Mouse (Mus musculus): ENCODE data around the gene Dna2. TPM values are rescaled to one million over a fixed set of nuclear protein-coding genes. Genes with fewer than 3 reads are reported as not detected.

The Dna2 gene
- 9.6 and 11.5 TPM in 2 replicates for polyA plus RNA-seq (2015; fragmentation: Nextera tagmentation; extraction: Ambion mirVana)

- no peaks in the 10 kb centered on the region for H3K27me3 ChIP-seq (replicated peaks; ENCODE audit: control insufficient read depth, insufficient read depth, low read length)
- under 1% methylated on average over 66 of the region's 68 CpGs for WGBS
- TF ChIP-seq CTCF (IDR thresholded peaks at IDR 0.05; ENCODE audit: low read depth): peak; percentile 59
- H3K9ac ChIP-seq (ENCODE audit: low read depth, low read length): peak within 1 kb of the TSS; percentile 81
- H3K9me3 ChIP-seq (ENCODE audit: control insufficient read depth): no peaks in the 10 kb centered on the region
- H3K4me1 ChIP-seq (replicated peaks; ENCODE audit: control insufficient read depth, insufficient read depth, low read length): no peaks in the 10 kb centered on the region
- H3K4me2 ChIP-seq (replicated peaks; ENCODE audit: low read depth): peak within 1 kb of the TSS; percentile 89
- ATAC-seq: peak; percentile 85
- H3K4me3 ChIP-seq (ENCODE audit: low read depth, low read length): peak within 1 kb of the TSS; percentile 78
- H3K27ac ChIP-seq (ENCODE audit: low read depth, low read length): peak within 1 kb of the TSS; percentile 81
- peaks cover 28% of the 10 kb centered on the region for H3K36me3 ChIP-seq (ENCODE audit: control insufficient read depth, insufficient read depth)
These were observed at the start of gene Dna2 for GRCm38 (mm10) chr10:62946738-62947471. TSS of gene Dna2 (plus strand) at chr10:62947026.

DNA sequence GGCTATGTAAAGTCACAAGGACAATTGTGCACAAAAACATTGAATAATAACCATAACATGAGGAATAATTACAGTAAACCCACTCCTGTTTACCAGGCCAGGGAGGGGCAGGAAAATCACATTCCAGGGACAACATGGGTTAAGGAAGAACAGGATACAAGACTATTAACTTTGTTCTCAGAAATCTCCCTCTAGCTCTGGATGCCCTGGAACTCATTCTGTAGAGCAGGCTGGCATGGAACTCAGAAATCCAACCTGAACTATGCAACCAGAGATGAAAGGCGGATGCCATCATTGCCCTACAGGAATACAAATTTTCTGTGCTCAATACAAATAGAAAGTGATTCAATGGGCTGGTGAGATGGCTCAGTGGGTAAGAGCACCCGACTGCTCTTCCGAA, 49.4 kb upstream of the Dna2 start:
- H3K4me1 ChIP-seq (replicated peaks; ENCODE audit: control insufficient read depth, insufficient read depth, low read length): no peaks in the 10 kb centered on the region
- no peaks in the 10 kb centered on the region for H3K9me3 ChIP-seq (ENCODE audit: control insufficient read depth)
- no peak overlapping the region for H3K9ac ChIP-seq (ENCODE audit: low read depth, low read length)
- no peaks in the 10 kb centered on the region for H3K36me3 ChIP-seq (ENCODE audit: control insufficient read depth, insufficient read depth)
- H3K27me3 ChIP-seq (replicated peaks; ENCODE audit: control insufficient read depth, insufficient read depth, low read length): no peaks in the 10 kb centered on the region
- H3K4me2 ChIP-seq (replicated peaks; ENCODE audit: low read depth): no peak overlapping the region
- no peak overlapping the region for H3K27ac ChIP-seq (ENCODE audit: low read depth, low read length)
- 97% methylated on average over 3 of the region's 3 CpGs for WGBS
- no peak overlapping the region for H3K4me3 ChIP-seq (ENCODE audit: low read depth, low read length)
- no peak for TF ChIP-seq CTCF (IDR thresholded peaks at IDR 0.05; ENCODE audit: low read depth)
- ATAC-seq: no peak

GRCm38 (mm10) chr10:62898061-62898460, 48.8 kb upstream of the Dna2 start:
- no peaks in the 10 kb centered on the region for H3K36me3 ChIP-seq (ENCODE audit: control insufficient read depth, insufficient read depth)
- no peak for ATAC-seq
- no peak for TF ChIP-seq CTCF (IDR thresholded peaks at IDR 0.05; ENCODE audit: low read depth)
- no peaks in the 10 kb centered on the region for H3K9me3 ChIP-seq (ENCODE audit: control insufficient read depth)
- no peak overlapping the region for H3K4me2 ChIP-seq (replicated peaks; ENCODE audit: low read depth)
- H3K4me1 ChIP-seq (replicated peaks; ENCODE audit: control insufficient read depth, insufficient read depth, low read length): no peaks in the 10 kb centered on the region
- H3K27ac ChIP-seq (ENCODE audit: low read depth, low read length): no peak overlapping the region
- no peaks in the 10 kb centered on the region for H3K27me3 ChIP-seq (replicated peaks; ENCODE audit: control insufficient read depth, insufficient read depth, low read length)
- no peak overlapping the region for H3K9ac ChIP-seq (ENCODE audit: low read depth, low read length)
- 81% methylated on average over 2 of the region's 2 CpGs for WGBS
- H3K4me3 ChIP-seq (ENCODE audit: low read depth, low read length): no peak overlapping the region

DNA sequence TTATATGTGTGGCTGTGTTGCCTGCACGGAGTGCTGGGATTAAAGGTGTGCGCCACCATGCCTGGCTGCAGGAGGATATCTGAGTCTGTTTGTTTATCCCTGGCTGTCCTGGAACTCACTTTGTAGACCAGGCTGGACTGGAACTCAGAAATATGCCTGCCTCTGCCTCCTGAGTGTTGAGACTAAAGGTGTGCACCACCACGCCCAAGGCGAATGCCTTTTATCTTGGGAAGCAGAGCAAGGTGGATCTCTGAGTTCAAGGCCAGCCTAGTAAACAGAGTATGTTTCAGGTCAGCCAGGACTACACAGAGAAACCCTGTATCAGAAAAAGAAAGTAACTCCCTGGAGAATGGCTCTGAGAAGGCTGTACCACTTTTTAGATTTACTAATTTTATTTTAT, 46.7 kb upstream of the Dna2 start:
- 97% methylated on average over 4 of the region's 4 CpGs for WGBS
- Histone ChIP-seq H3K4me3 (ENCODE audit: low read depth, low read length) (no peak overlapping the region), H3K27ac (ENCODE audit: low read depth, low read length) (no peak overlapping the region), H3K27me3 (replicated peaks; ENCODE audit: control insufficient read depth, insufficient read depth, low read length) (no peaks in the 10 kb centered on the region), H3K4me2 (replicated peaks; ENCODE audit: low read depth) (no peak overlapping the region), H3K4me1 (replicated peaks; ENCODE audit: control insufficient read depth, insufficient read depth, low read length) (no peaks in the 10 kb centered on the region), H3K9ac (ENCODE audit: low read depth, low read length) (no peak overlapping the region), H3K36me3 (ENCODE audit: control insufficient read depth, insufficient read depth) (no peaks in the 10 kb centered on the region), H3K9me3 (ENCODE audit: control insufficient read depth) (no peaks in the 10 kb centered on the region)
- TF ChIP-seq CTCF (IDR thresholded peaks at IDR 0.05; ENCODE audit: low read depth): no peak
- no peak for ATAC-seq

DNA sequence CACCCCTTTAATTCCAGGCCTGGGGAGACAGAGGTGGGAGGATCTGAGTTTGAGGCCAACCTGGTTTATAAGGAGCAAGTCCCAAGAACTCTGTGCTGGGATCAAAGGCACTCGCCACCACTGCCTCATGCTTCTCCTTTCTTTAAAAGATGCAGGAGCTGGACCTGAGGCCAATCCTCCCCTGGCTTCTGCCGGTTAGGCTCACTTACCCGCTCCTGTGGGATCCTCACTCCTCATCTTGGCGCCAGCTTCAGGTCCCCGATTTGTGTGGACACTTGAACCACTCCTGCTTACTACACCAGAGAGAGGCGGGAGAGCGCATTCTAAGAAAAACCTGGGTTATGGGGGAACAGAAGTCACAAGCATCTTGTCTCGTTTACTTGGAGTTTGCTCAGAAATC, 45.0 kb upstream of the Dna2 start:
- ATAC-seq: no peak
- Histone ChIP-seq H3K27ac (ENCODE audit: low read depth, low read length) (no peak overlapping the region), H3K4me3 (ENCODE audit: low read depth, low read length) (no peak overlapping the region), H3K27me3 (replicated peaks; ENCODE audit: control insufficient read depth, insufficient read depth, low read length) (no peaks in the 10 kb centered on the region), H3K9ac (ENCODE audit: low read depth, low read length) (no peak overlapping the region), H3K4me2 (replicated peaks; ENCODE audit: low read depth) (no peak overlapping the region), H3K9me3 (ENCODE audit: control insufficient read depth) (no peaks in the 10 kb centered on the region), H3K36me3 (ENCODE audit: control insufficient read depth, insufficient read depth) (no peaks in the 10 kb centered on the region), H3K4me1 (replicated peaks; ENCODE audit: control insufficient read depth, insufficient read depth, low read length) (no peaks in the 10 kb centered on the region)
- WGBS: 35% methylated on average over 8 of the region's 8 CpGs
- TF ChIP-seq CTCF (IDR thresholded peaks at IDR 0.05; ENCODE audit: low read depth): no peak

- Histone ChIP-seq H3K4me2 (replicated peaks; ENCODE audit: low read depth) (no peak overlapping the region), H3K9ac (ENCODE audit: low read depth, low read length) (no peak overlapping the region), H3K36me3 (ENCODE audit: control insufficient read depth, insufficient read depth) (no peaks in the 10 kb centered on the region), H3K27me3 (replicated peaks; ENCODE audit: control insufficient read depth, insufficient read depth, low read length) (no peaks in the 10 kb centered on the region), H3K27ac (ENCODE audit: low read depth, low read length) (no peak overlapping the region), H3K4me3 (ENCODE audit: low read depth, low read length) (no peak overlapping the region), H3K9me3 (ENCODE audit: control insufficient read depth) (no peaks in the 10 kb centered on the region), H3K4me1 (replicated peaks; ENCODE audit: control insufficient read depth, insufficient read depth, low read length) (no peaks in the 10 kb centered on the region)
- WGBS: 26% methylated on average over 1 of the region's 1 CpGs
- no peak for ATAC-seq
- TF ChIP-seq CTCF (IDR thresholded peaks at IDR 0.05; ENCODE audit: low read depth): no peak
These were observed 44.0 kb upstream of the Dna2 start for GRCm38 (mm10) chr10:62902829-62903228.
